Mouse (Mus musculus): ENCODE results near the gene Ypel2. TPM values are rescaled to one million over a fixed set of nuclear protein-coding genes. Genes with fewer than 3 reads are reported as not detected.

Ypel2 gene
- total and polyA plus RNA-seq, 3 experiments = 1.5 to 8.2 (median 7.0) TPM

GRCm38 (mm10) chr11:86895156-86895555 is 98.4 kb downstream of the Ypel2 start:
- DNase-seq (ENCODE audit: low spot score) (no peak), ATAC-seq (ENCODE audit: extremely low read depth, insufficient number of reproducible peaks, low FRiP score, poor library complexity, severe bottlenecking) (no peak)
- Histone ChIP-seq H3K4me3 (ENCODE audit: low read depth, low read length) (no peak overlapping the region), H3K4me1 (ENCODE audit: insufficient read depth, low read depth, low read length) (peaks cover 15% of the 10 kb centered on the region), H3K27me3 (ENCODE audit: insufficient read depth, low read length) (peaks cover 14% of the 10 kb centered on the region), H3K36me3 (replicated peaks) (no peaks in the 10 kb centered on the region), H3K9me3 (replicated peaks) (no peaks in the 10 kb centered on the region; the same call in 1 of the 2 replicates)
- TF ChIP-seq CTCF (IDR thresholded peaks at IDR 0.05; ENCODE audit: low read depth, low read length) = no peak
- no peak for TF ChIP-seq GATA1 (IDR thresholded peaks at IDR 0.05; ENCODE audit: borderline replicate concordance, low read length)
- TF ChIP-seq POLR2AphosphoS5 (IDR thresholded peaks at IDR 0.05; ENCODE audit: insufficient replicate concordance, low read depth, low read length) = no peak
- TF ChIP-seq TAL1 (conservative IDR thresholded peaks at IDR 0.05; ENCODE audit: low read depth, low read length) = no peak
- no peak for TF ChIP-seq GATA2 (IDR thresholded peaks at IDR 0.05; ENCODE audit: borderline replicate concordance, low read depth, low read length)

- no peak for TF ChIP-seq TAL1 (conservative IDR thresholded peaks at IDR 0.05; ENCODE audit: low read depth, low read length)
- peak; percentile 77 for TF ChIP-seq CTCF (IDR thresholded peaks at IDR 0.05; ENCODE audit: low read depth, low read length)
- no peak for TF ChIP-seq GATA2 (IDR thresholded peaks at IDR 0.05; ENCODE audit: borderline replicate concordance, low read depth, low read length)
- no peak for TF ChIP-seq POLR2AphosphoS5 (IDR thresholded peaks at IDR 0.05; ENCODE audit: insufficient replicate concordance, low read depth, low read length)
- no peak for TF ChIP-seq GATA1 (IDR thresholded peaks at IDR 0.05; ENCODE audit: borderline replicate concordance, low read length)
- peaks cover 14% of the 10 kb centered on the region for H3K27me3 ChIP-seq (ENCODE audit: insufficient read depth, low read length)
- no peak for ATAC-seq (ENCODE audit: extremely low read depth, insufficient number of reproducible peaks, low FRiP score, poor library complexity, severe bottlenecking)
- no peak for DNase-seq (ENCODE audit: low spot score)
- no peaks in the 10 kb centered on the region; the same call in 1 of the 2 replicates for H3K9me3 ChIP-seq (replicated peaks)
- peak overlapping the region; percentile 39; the same call in 1 of the 2 replicates for H3K4me3 ChIP-seq (ENCODE audit: low read depth, low read length)
- no peaks in the 10 kb centered on the region for H3K36me3 ChIP-seq (replicated peaks)
- peaks cover 15% of the 10 kb centered on the region for H3K4me1 ChIP-seq (ENCODE audit: insufficient read depth, low read depth, low read length)
These were observed 99.3 kb downstream of the Ypel2 start for GRCm38 (mm10) chr11:86894171-86894577.

DNA sequence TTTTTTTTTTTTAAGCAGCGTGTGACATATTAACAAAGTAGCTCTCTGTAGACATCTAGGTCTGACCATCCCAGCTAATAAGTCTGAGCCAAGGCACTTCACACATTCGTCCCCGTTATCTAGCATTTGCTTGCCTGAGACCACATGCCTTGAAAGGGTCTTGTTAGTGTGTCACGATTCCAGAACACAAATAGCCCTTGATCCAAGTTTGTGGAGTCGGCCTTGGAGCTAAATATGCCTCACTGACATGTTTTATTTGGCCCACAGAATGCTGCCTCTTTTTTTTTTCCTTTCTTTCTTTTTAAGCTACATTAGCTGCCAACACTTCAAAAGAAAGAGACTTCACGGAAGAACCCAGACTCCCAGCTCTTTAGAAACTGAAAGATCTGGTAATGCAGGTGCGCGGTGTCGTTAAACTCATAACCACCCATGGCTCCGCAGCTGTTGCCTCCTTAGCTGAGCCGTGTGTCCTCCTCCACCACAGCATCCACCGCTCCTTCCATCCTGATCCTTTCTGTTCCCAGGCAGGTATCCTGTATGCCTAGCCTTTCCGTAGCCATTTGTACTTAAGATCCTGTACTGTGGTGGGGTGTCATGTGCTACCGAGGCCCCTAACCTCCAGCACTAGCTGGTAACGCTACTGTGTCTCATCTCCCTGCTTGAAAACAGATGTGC is 100.4 kb downstream of the Ypel2 start:
- ATAC-seq (ENCODE audit: extremely low read depth, insufficient number of reproducible peaks, low FRiP score, poor library complexity, severe bottlenecking) (no peak), DNase-seq (ENCODE audit: low spot score) (no peak)
- Histone ChIP-seq H3K4me3 (ENCODE audit: low read depth, low read length) (no peak overlapping the region), H3K4me1 (ENCODE audit: insufficient read depth, low read depth, low read length) (peaks cover 15% of the 10 kb centered on the region), H3K27me3 (ENCODE audit: insufficient read depth, low read length) (peaks cover 14% of the 10 kb centered on the region), H3K36me3 (replicated peaks) (no peaks in the 10 kb centered on the region), H3K9me3 (replicated peaks) (no peaks in the 10 kb centered on the region; the same call in 1 of the 2 replicates)
- no peak for TF ChIP-seq GATA2 (IDR thresholded peaks at IDR 0.05; ENCODE audit: borderline replicate concordance, low read depth, low read length)
- no peak for TF ChIP-seq POLR2AphosphoS5 (IDR thresholded peaks at IDR 0.05; ENCODE audit: insufficient replicate concordance, low read depth, low read length)
- no peak for TF ChIP-seq GATA1 (IDR thresholded peaks at IDR 0.05; ENCODE audit: borderline replicate concordance, low read length)
- TF ChIP-seq TAL1 (conservative IDR thresholded peaks at IDR 0.05; ENCODE audit: low read depth, low read length) = no peak
- no peak for TF ChIP-seq CTCF (IDR thresholded peaks at IDR 0.05; ENCODE audit: low read depth, low read length)

Other genes with a start within 250 kb of the Ypel2 start
- 500 and 581 TPM in 2 replicates for gene Cltc, start 236.1 kb downstream of the Ypel2 start, total RNA-seq (2014; fragmentation: Nextera tagmentation)
- gene Cltc, start 236.1 kb downstream of the Ypel2 start, total RNA-seq (2017) = 263 and 265 TPM in 2 replicates
- 73.6 and 85.3 TPM in 2 replicates for gene Cltc, start 236.1 kb downstream of the Ypel2 start, polyA plus RNA-seq (2012)
- gene Dhx40, start 186.0 kb downstream of the Ypel2 start, total RNA-seq (2014; fragmentation: Nextera tagmentation) = 23.5 and 36.8 TPM in 2 replicates
- 24.7 and 25.0 TPM in 2 replicates for gene Dhx40, start 186.0 kb downstream of the Ypel2 start, total RNA-seq (2017)
- gene Dhx40, start 186.0 kb downstream of the Ypel2 start, polyA plus RNA-seq (2012) = 6.0 and 6.2 TPM in 2 replicates
- 1.5 and 4.1 TPM in 2 replicates for gene Gdpd1, start 80.4 kb upstream of the Ypel2 start, total RNA-seq (2014; fragmentation: Nextera tagmentation)
- 0.52 and 0.87 TPM in 2 replicates for gene Gdpd1, start 80.4 kb upstream of the Ypel2 start, total RNA-seq (2017)
- 0.05 and 0.08 TPM in 2 replicates for gene Gdpd1, start 80.4 kb upstream of the Ypel2 start, polyA plus RNA-seq (2012)
- gene Smg8, start 93.1 kb upstream of the Ypel2 start, total RNA-seq (2014; fragmentation: Nextera tagmentation) = 19.3 and 21.8 TPM in 2 replicates
- gene Smg8, start 93.1 kb upstream of the Ypel2 start, total RNA-seq (2017) = 20.2 and 20.5 TPM in 2 replicates
- gene Smg8, start 93.1 kb upstream of the Ypel2 start, polyA plus RNA-seq (2012) = 3.5 and 5.7 TPM in 2 replicates
- gene Prr11, start 115.0 kb upstream of the Ypel2 start, total RNA-seq (2014; fragmentation: Nextera tagmentation) = 67.3 and 75.6 TPM in 2 replicates
- gene Prr11, start 115.0 kb upstream of the Ypel2 start, total RNA-seq (2017) = 7.6 and 9.1 TPM in 2 replicates
- gene Prr11, start 115.0 kb upstream of the Ypel2 start, polyA plus RNA-seq (2012) = 1.0 and 1.2 TPM in 2 replicates
- gene Ska2, start 115.5 kb upstream of the Ypel2 start, total RNA-seq (2014; fragmentation: Nextera tagmentation) = 35.5 and 63.7 TPM in 2 replicates
- 50.0 and 56.5 TPM in 2 replicates for gene Ska2, start 115.5 kb upstream of the Ypel2 start, total RNA-seq (2017)
- gene Ska2, start 115.5 kb upstream of the Ypel2 start, polyA plus RNA-seq (2012) = 0.72 and 1.1 TPM in 2 replicates
- gene Trim37, start 133.4 kb upstream of the Ypel2 start, total RNA-seq (2014; fragmentation: Nextera tagmentation) = 34.0 and 41.2 TPM in 2 replicates
- gene Trim37, start 133.4 kb upstream of the Ypel2 start, total RNA-seq (2017) = 50.8 and 54.7 TPM in 2 replicates
- gene Trim37, start 133.4 kb upstream of the Ypel2 start, polyA plus RNA-seq (2012) = 14.5 and 19.7 TPM in 2 replicates

All from G1E (cell line).